Mouse (Mus musculus): ENCODE results near the gene Exosc10. TPM values are rescaled to one million over a fixed set of nuclear protein-coding genes. Genes with fewer than 3 reads are reported as not detected.

Exosc10 gene
- polyA plus RNA-seq, 1 experiment, result 36.9 TPM

GRCm38 (mm10) chr4:148563595-148563994 lies 5.4 kb downstream of the Exosc10 start:
- H3K4me1 ChIP-seq (ENCODE audit: control insufficient read depth, insufficient read depth, low read length), result peaks cover 5% of the 10 kb centered on the region; the same call in 1 of the 2 replicates
- H3K27ac ChIP-seq (ENCODE audit: insufficient read depth, low read depth, low read length), result no peak overlapping the region

DNA sequence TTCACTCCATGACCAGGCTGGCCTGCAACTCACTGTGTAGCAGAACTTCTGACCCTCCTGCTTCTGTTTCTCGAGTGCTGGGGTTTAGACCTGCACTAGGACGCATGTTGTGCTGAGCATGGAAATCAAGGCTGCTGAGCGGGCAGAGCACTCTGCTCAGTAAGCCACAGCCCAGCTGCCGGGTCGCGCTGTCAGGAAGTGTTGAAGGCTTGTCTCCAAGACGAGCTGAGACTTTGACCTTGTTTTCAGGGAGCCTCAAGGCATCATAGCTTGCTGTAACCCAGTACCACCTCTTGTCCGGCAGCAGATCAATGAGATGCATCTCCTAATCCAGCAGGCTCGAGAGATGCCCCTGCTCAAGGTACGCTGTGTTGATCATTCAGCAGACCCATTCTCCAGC lies 11.9 kb downstream of the Exosc10 start:
- Histone ChIP-seq H3K4me3 (ENCODE audit: insufficient read depth, low read length) (no peak overlapping the region), H3K4me1 (ENCODE audit: control insufficient read depth, insufficient read depth, low read length) (no peaks in the 10 kb centered on the region), H3K27ac (ENCODE audit: insufficient read depth, low read depth, low read length) (no peak overlapping the region)
- no peak for TF ChIP-seq POLR2A (IDR thresholded peaks at IDR 0.05; ENCODE audit: borderline replicate concordance, low read depth, low read length)
- no peak for TF ChIP-seq CTCF (IDR thresholded peaks at IDR 0.05; ENCODE audit: low read depth, low read length)

More at GRCm38 (mm10) chr4:148563595-148563994, 5.4 kb downstream of the Exosc10 start:
- TF ChIP-seq CTCF (IDR thresholded peaks at IDR 0.05; ENCODE audit: low read depth, low read length) (no peak), POLR2A (IDR thresholded peaks at IDR 0.05; ENCODE audit: borderline replicate concordance, low read depth, low read length) (no peak)
- no peak overlapping the region for H3K4me3 ChIP-seq (ENCODE audit: insufficient read depth, low read length)

DNA sequence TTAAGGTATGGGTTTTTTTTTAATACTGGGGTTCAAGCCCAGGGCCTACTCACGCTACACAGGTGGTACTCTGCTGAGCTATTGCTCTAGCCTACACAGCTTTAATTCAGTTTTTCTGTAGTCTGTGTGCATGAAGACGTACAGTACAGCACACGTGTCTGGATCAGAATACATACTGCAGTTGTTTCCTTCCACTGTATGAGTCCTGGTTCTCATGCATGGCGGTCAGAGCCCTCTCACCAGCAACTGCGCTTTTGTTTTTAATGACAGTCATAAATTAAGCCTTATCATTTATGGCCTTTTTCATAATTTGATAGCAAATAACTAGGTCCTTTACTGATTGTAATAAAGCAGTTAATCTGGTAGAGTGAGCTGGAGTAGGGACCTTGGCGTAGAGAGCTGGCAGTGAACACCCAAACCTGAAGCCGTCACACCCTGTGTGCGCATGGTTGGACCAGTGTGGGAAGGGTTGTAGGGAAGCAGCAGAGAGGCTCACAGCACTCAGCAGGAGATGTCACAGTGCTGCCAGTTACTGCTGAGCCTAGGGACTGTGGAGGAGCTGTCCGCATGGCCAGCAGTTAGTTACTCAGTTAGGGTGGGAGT lies 12.6 kb downstream of the Exosc10 start:
- TF ChIP-seq POLR2A (IDR thresholded peaks at IDR 0.05; ENCODE audit: borderline replicate concordance, low read depth, low read length) (no peak), CTCF (IDR thresholded peaks at IDR 0.05; ENCODE audit: low read depth, low read length) (no peak)
- Histone ChIP-seq H3K27ac (ENCODE audit: insufficient read depth, low read depth, low read length) (no peak overlapping the region), H3K4me1 (ENCODE audit: control insufficient read depth, insufficient read depth, low read length) (no peaks in the 10 kb centered on the region), H3K4me3 (ENCODE audit: insufficient read depth, low read length) (no peak overlapping the region)

- no peak overlapping the region for H3K27ac ChIP-seq (ENCODE audit: insufficient read depth, low read depth, low read length)
- no peak for TF ChIP-seq POLR2A (IDR thresholded peaks at IDR 0.05; ENCODE audit: borderline replicate concordance, low read depth, low read length)
- no peak for TF ChIP-seq CTCF (IDR thresholded peaks at IDR 0.05; ENCODE audit: low read depth, low read length)
- H3K4me3 ChIP-seq (ENCODE audit: insufficient read depth, low read length), result no peak overlapping the region
- H3K4me1 ChIP-seq (ENCODE audit: control insufficient read depth, insufficient read depth, low read length), result no peaks in the 10 kb centered on the region
Measured at GRCm38 (mm10) chr4:148573222-148573621, 15.0 kb downstream of the Exosc10 start.

DNA sequence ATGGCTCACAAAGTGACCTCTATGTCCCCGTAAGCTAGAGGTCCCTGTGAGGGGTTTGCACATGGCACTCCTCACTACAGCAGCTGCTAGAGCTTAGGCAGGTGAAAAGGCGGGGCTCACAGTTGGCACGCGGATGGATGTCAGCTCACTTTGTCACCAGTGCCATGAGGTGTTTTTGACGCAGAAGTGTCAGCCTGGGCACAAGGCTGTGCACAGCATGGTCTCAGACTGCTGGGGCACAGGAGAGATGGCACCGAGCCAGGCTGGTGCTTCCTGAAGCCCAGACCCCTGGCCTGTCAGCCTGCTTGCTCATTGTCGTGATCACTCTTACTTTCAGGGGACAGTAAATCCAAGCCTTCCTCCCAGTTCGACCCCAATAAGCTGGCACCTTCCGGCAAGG lies 22.5 kb downstream of the Exosc10 start:
- Histone ChIP-seq H3K4me3 (ENCODE audit: insufficient read depth, low read length) (no peak overlapping the region), H3K27ac (ENCODE audit: insufficient read depth, low read depth, low read length) (no peak overlapping the region), H3K4me1 (ENCODE audit: control insufficient read depth, insufficient read depth, low read length) (peaks cover 5% of the 10 kb centered on the region)
- TF ChIP-seq CTCF (IDR thresholded peaks at IDR 0.05; ENCODE audit: low read depth, low read length) (no peak), POLR2A (IDR thresholded peaks at IDR 0.05; ENCODE audit: borderline replicate concordance, low read depth, low read length) (no peak)

- H3K4me1 ChIP-seq (ENCODE audit: control insufficient read depth, insufficient read depth, low read length), result peaks cover 5% of the 10 kb centered on the region
Measured at GRCm38 (mm10) chr4:148581422-148581821, 23.2 kb downstream of the Exosc10 start.

DNA sequence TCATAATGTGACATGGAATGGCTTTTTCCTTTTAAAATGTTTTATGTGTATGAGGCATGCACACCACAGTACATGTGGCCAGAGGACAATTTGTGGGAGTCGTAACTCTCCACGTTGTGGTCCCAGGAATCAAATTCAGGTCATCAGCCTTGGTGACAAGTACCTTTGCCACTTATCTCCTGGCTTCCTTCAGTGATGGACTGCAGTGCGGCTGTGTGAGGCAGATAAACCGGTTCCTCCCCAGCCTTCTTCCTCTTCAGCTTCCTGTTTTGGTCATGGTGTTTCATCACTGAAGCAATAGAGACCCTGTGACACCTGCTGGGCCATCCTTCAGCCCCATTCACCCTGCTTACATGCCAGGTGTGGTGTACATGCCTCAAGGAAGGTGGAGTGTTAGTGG lies 25.0 kb downstream of the Exosc10 start:
- no peak overlapping the region for H3K27ac ChIP-seq (ENCODE audit: insufficient read depth, low read depth, low read length)
- peaks cover 8% of the 10 kb centered on the region for H3K4me1 ChIP-seq (ENCODE audit: control insufficient read depth, insufficient read depth, low read length)
- TF ChIP-seq CTCF (IDR thresholded peaks at IDR 0.05; ENCODE audit: low read depth, low read length) (no peak), POLR2A (IDR thresholded peaks at IDR 0.05; ENCODE audit: borderline replicate concordance, low read depth, low read length) (no peak)
- H3K4me3 ChIP-seq (ENCODE audit: insufficient read depth, low read length), result no peak overlapping the region

More at GRCm38 (mm10) chr4:148581422-148581821, 23.2 kb downstream of the Exosc10 start:
- H3K4me3 ChIP-seq (ENCODE audit: insufficient read depth, low read length), result no peak overlapping the region
- TF ChIP-seq POLR2A (IDR thresholded peaks at IDR 0.05; ENCODE audit: borderline replicate concordance, low read depth, low read length), result no peak
- no peak for TF ChIP-seq CTCF (IDR thresholded peaks at IDR 0.05; ENCODE audit: low read depth, low read length)
- H3K27ac ChIP-seq (ENCODE audit: insufficient read depth, low read depth, low read length), result no peak overlapping the region

DNA sequence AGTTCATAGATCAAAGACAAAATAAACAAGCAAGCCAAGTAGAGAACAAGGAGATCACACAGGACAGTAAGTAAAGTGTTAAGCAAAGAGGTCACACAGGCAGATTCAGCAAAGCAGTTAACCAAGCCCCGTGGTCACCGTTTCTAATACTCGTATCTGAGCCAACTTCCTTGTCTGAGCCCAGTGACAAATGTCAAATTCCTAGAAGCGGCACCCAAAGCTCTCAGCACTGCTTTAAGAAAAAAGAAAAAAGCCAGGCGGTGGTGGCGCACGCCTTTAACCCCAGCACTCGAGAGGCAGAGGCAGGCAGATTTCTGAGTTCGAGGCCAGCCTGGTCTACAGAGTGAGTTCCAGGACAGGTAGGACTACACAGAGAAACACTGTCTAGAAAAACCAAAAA lies 28.4 kb downstream of the Exosc10 start:
- Histone ChIP-seq H3K4me3 (ENCODE audit: insufficient read depth, low read length) (no peak overlapping the region), H3K27ac (ENCODE audit: insufficient read depth, low read depth, low read length) (no peak overlapping the region), H3K4me1 (ENCODE audit: control insufficient read depth, insufficient read depth, low read length) (peaks cover 11% of the 10 kb centered on the region)
- TF ChIP-seq POLR2A (IDR thresholded peaks at IDR 0.05; ENCODE audit: borderline replicate concordance, low read depth, low read length), result no peak
- TF ChIP-seq CTCF (IDR thresholded peaks at IDR 0.05; ENCODE audit: low read depth, low read length), result no peak

DNA sequence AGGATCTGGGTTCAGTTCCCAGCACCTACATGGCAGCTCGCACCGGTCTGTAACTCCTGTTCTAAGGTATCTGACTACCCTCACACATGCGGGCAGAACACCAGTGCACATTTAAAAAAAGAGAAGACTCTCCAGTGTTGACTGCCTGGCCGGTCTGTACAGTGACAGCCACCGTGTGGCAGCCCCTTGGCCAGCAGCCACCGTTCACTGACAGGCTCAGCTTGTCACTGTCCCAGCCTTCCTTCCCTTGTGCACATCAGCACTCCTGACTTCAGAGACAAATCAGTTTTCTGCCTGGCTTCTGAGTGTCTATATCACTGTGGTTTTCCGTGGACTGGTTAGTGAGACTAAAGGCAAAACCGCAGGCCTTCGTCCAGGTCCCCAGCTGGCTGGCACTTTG lies 30.6 kb downstream of the Exosc10 start:
- H3K4me3 ChIP-seq (ENCODE audit: insufficient read depth, low read length), result no peak overlapping the region

DNA sequence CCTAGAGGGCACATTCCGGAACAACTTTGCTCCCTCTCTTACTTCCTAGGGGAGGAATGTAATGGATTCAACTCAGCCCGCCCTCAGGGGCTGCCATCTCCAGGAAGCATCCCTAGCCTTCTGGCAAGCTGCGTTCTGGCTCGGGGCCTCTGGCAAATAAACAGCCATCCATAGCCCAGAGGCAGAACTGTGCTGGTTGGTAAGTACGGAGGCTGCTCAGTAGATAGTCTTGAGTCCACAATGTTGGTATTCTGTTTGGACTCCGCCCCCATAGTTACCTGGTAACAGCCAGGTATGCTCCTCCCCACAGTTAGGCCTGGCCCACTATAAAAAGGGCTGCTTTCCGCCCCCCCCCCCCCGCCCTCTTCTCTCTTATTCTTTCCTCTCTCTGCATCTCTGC lies 31.3 kb downstream of the Exosc10 start:
- no peak for TF ChIP-seq POLR2A (IDR thresholded peaks at IDR 0.05; ENCODE audit: borderline replicate concordance, low read depth, low read length)
- no peak for TF ChIP-seq CTCF (IDR thresholded peaks at IDR 0.05; ENCODE audit: low read depth, low read length)
- no peak overlapping the region for H3K4me3 ChIP-seq (ENCODE audit: insufficient read depth, low read length)
- peaks cover 13% of the 10 kb centered on the region for H3K4me1 ChIP-seq (ENCODE audit: control insufficient read depth, insufficient read depth, low read length)
- H3K27ac ChIP-seq (ENCODE audit: insufficient read depth, low read depth, low read length), result no peak overlapping the region

More for the DNA sequence above, 30.6 kb downstream of the Exosc10 start:
- peaks cover 13% of the 10 kb centered on the region for H3K4me1 ChIP-seq (ENCODE audit: control insufficient read depth, insufficient read depth, low read length)
- TF ChIP-seq POLR2A (IDR thresholded peaks at IDR 0.05; ENCODE audit: borderline replicate concordance, low read depth, low read length) (no peak), CTCF (IDR thresholded peaks at IDR 0.05; ENCODE audit: low read depth, low read length) (no peak)
- H3K27ac ChIP-seq (ENCODE audit: insufficient read depth, low read depth, low read length), result no peak overlapping the region

Measured in bone marrow macrophage, adult 2 months (primary cell).